Mouse (Mus musculus) E14TG2a.4 (cell line): ENCODE data around the gene Pofut2.

Experiments used
- H3K27me3 ChIP-seq: 2 replicates; pipeline ENCODE4 v1.6.1; 2014; ENCODE audit warnings: low read length, control low read depth; ENCODE audit not compliant: insufficient read depth
- H3K36me3 ChIP-seq: 2 replicates; pipeline ENCODE4 v1.6.1; 2014; ENCODE audit warnings: low read length, control low read depth; ENCODE audit not compliant: insufficient read depth
- H3K4me1 ChIP-seq: replicated peaks from 2 replicates; pipeline ENCODE4 v1.6.1; 2014; ENCODE audit warnings: low read depth, low read length, control low read depth
- H3K4me3 ChIP-seq: replicated peaks from 2 replicates; pipeline ENCODE4 v1.5.1; 2014; ENCODE audit warnings: mild to moderate bottlenecking, low read length
- H3K9me3 ChIP-seq: 2 replicates; pipeline ENCODE4 v1.6.1; 2014; ENCODE audit warnings: low read length, control low read depth
- CTCF ChIP-seq: conservative IDR thresholded peaks from 2 replicates; pipeline ENCODE4 v1.5.1; 2014; ENCODE audit warnings: low read length
- NANOG ChIP-seq: IDR thresholded peaks from 2 replicates; pipeline ENCODE4 v1.6.1; 2014; ENCODE audit warnings: borderline replicate concordance, low read length, mixed read lengths
- POU5F1 ChIP-seq: IDR thresholded peaks from 2 replicates; pipeline ENCODE4 v1.6.1; 2014; ENCODE audit warnings: low read length, borderline replicate concordance

Gene Pofut2

GRCm38 (mm10) chr10:77216313-77216712, 42.7 kb upstream of the Pofut2 start:
- TF ChIP-seq POU5F1 (no peak), CTCF (no peak), NANOG (no peak)
- H3K4me3 ChIP-seq, result no peak overlapping the region
- peaks cover 64% of the 10 kb centered on the region for H3K4me1 ChIP-seq
- no peaks in the 10 kb centered on the region for H3K9me3 ChIP-seq
- H3K27me3 ChIP-seq, result peaks cover 11% of the 10 kb centered on the region; the same call in 1 of the 2 replicates
- H3K36me3 ChIP-seq, result no peaks in the 10 kb centered on the region

- H3K4me3 ChIP-seq, result no peak overlapping the region
Measured at GRCm38 (mm10) chr10:77217155-77217731, 41.8 kb upstream of the Pofut2 start.

GRCm38 (mm10) chr10:77218059-77218458, 41.0 kb upstream of the Pofut2 start:
- no peaks in the 10 kb centered on the region for H3K9me3 ChIP-seq
- no peak overlapping the region for H3K4me3 ChIP-seq
- peaks cover 11% of the 10 kb centered on the region; the same call in 1 of the 2 replicates for H3K27me3 ChIP-seq
- peaks cover 52% of the 10 kb centered on the region for H3K4me1 ChIP-seq
- TF ChIP-seq POU5F1, result no peak
- no peak for TF ChIP-seq NANOG
- no peak for TF ChIP-seq CTCF
- no peaks in the 10 kb centered on the region for H3K36me3 ChIP-seq

More at GRCm38 (mm10) chr10:77217155-77217731, 41.8 kb upstream of the Pofut2 start:
- no peaks in the 10 kb centered on the region for H3K36me3 ChIP-seq
- TF ChIP-seq CTCF, result no peak
- TF ChIP-seq POU5F1, result no peak
- no peak for TF ChIP-seq NANOG
- no peaks in the 10 kb centered on the region for H3K9me3 ChIP-seq
- H3K4me1 ChIP-seq, result peaks cover 57% of the 10 kb centered on the region
- peaks cover 11% of the 10 kb centered on the region; the same call in 1 of the 2 replicates for H3K27me3 ChIP-seq

DNA sequence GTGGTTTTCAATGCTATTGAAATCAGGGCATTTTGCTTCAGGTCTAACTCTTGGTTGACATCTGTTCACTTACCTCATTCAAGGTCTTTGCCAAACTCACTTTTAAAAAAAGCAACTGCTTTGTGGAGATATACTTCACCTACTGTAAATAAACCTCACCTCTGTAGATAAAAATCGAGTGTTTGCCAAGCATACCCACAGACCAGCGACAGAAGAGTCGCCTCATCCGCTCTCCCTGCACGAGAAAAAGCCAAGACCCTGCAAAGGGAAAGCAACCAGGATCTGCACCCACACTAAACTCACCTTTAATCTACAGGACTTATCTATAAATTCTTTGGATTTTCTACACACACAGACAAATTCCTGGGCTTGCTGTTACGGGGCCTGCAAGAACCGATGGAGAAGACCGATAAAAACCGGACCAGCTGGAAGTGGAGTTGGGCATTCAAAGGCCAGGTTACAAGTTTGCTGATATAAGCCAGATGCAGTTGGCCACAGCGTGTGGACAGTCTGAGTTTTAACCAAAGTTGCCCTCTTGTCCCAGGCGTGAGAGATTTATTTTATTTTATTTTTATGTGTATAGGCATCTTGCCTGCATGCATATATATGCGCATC, 39.5 kb upstream of the Pofut2 start:
- Histone ChIP-seq H3K27me3 (peaks cover 11% of the 10 kb centered on the region; the same call in 1 of the 2 replicates), H3K36me3 (no peaks in the 10 kb centered on the region), H3K4me3 (no peak overlapping the region), H3K4me1 (peaks cover 57% of the 10 kb centered on the region), H3K9me3 (no peaks in the 10 kb centered on the region)
- TF ChIP-seq NANOG (no peak), CTCF (no peak), POU5F1 (no peak)

- TF ChIP-seq NANOG (no peak), CTCF (no peak), POU5F1 (no peak)
- no peak overlapping the region for H3K4me3 ChIP-seq
- H3K27me3 ChIP-seq, result peaks cover 15% of the 10 kb centered on the region; the same call in 1 of the 2 replicates
- no peaks in the 10 kb centered on the region for H3K9me3 ChIP-seq
- peaks cover 57% of the 10 kb centered on the region for H3K4me1 ChIP-seq
- H3K36me3 ChIP-seq, result no peaks in the 10 kb centered on the region
Measured at GRCm38 (mm10) chr10:77221108-77221507, 37.9 kb upstream of the Pofut2 start.

GRCm38 (mm10) chr10:77222963-77223552, 36.0 kb upstream of the Pofut2 start:
- TF ChIP-seq POU5F1 (no peak), NANOG (no peak), CTCF (no peak)
- H3K27me3 ChIP-seq, result peaks cover 12% of the 10 kb centered on the region; the same call in 1 of the 2 replicates
- peaks cover 55% of the 10 kb centered on the region for H3K4me1 ChIP-seq
- no peak overlapping the region for H3K4me3 ChIP-seq
- H3K36me3 ChIP-seq, result no peaks in the 10 kb centered on the region
- H3K9me3 ChIP-seq, result no peaks in the 10 kb centered on the region

GRCm38 (mm10) chr10:77224390-77224789, 34.6 kb upstream of the Pofut2 start:
- no peaks in the 10 kb centered on the region for H3K36me3 ChIP-seq
- H3K9me3 ChIP-seq, result no peaks in the 10 kb centered on the region
- H3K4me3 ChIP-seq, result no peak overlapping the region
- peaks cover 62% of the 10 kb centered on the region for H3K4me1 ChIP-seq
- H3K27me3 ChIP-seq, result peaks cover 12% of the 10 kb centered on the region; the same call in 1 of the 2 replicates
- no peak for TF ChIP-seq NANOG
- no peak for TF ChIP-seq POU5F1
- no peak for TF ChIP-seq CTCF

- no peak for TF ChIP-seq CTCF
- no peak for TF ChIP-seq POU5F1
- TF ChIP-seq NANOG, result no peak
- Histone ChIP-seq H3K4me3 (no peak overlapping the region), H3K36me3 (no peaks in the 10 kb centered on the region), H3K9me3 (no peaks in the 10 kb centered on the region), H3K4me1 (peaks cover 72% of the 10 kb centered on the region), H3K27me3 (peaks cover 9% of the 10 kb centered on the region; the same call in 1 of the 2 replicates)
Measured at GRCm38 (mm10) chr10:77225414-77225813, 33.6 kb upstream of the Pofut2 start.
